Mouse (Mus musculus) lung, adult 2 months (tissue): ENCODE results near the gene Pip5k1b.

Experiments used
- CTCF ChIP-seq: fragments of 200-500 bp; IDR thresholded peaks from 2 replicates; pipeline ENCODE4 v1.5.1; 2011; ENCODE audit warnings: mild to moderate bottlenecking, low read length, control low read depth; ENCODE audit not compliant: insufficient read depth
- POLR2A ChIP-seq: fragments of 200-500 bp; IDR thresholded peaks from 2 replicates; pipeline ENCODE4 v1.6.1; 2011; ENCODE audit warnings: low read depth, mild to moderate bottlenecking, control low read depth, low read length, borderline replicate concordance; ENCODE audit errors: extremely low read depth

DNA sequence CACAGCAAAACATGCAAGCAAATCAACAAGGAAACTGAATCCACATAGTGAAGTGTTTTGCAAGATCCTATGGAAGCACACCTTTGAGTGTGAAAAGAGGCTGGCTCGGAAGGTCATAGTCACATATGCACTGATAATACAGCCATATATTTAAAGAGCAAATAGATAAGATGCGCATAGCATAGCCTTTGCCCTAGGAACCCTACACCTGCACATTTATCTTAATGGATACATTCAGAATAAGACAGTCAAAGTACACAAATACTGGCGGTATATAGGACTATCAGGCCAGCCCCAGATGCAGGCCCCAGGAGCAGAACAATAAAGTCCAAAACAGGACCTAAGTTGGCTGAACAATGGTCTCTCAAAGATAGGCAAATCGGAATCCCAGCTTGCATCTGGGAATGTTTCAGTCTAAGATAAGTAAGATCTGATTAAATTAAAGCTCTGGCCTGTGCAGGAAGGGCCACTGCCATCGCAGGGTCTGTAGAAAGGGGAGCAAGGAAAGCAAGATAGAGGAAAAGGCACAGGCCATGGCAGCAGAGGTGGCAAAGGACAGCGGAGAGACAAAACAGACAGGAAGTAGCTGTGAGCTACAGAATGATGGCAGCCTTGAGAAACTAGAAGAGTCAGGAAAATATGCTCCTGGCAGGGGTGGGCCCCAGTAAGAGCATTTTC is 35.8 kb downstream of the Pip5k1b start:
- no peak for TF ChIP-seq POLR2A
- no peak for TF ChIP-seq CTCF
